Mouse (Mus musculus): Measurements from ENCODE around the gene Sun2. TPM values are rescaled to one million over a fixed set of nuclear protein-coding genes. Genes with fewer than 3 reads are reported as not detected.

Sun2 gene
- polyA plus RNA-seq, 1 experiment from 2014 or later, result 8.6 TPM

DNA sequence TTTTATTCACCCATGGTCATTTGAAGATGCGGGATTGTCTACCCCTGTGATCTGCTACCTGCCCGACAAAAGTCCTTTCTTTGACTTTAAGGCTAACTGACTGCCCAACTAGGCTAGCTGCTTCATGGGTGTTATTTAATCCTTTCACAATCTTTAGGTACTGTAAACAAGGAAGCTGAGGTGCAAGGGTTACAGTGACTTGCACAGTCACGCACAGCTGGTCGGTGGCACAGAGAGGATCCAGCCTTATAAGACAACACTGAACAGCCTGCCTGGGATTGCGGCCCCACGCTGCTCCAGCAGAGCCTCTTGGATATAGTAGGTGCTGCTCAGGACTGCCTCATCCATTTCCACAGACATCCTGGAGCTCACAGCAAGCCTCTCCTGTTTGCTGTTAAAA, 59.2 kb downstream of the Sun2 start:
- 78% methylated on average over 6 of the region's 6 CpGs for WGBS
- no peak for TF ChIP-seq CTCF (IDR thresholded peaks at IDR 0.05; ENCODE audit: low read depth)
- no peak overlapping the region for H3K9ac ChIP-seq
- H3K4me2 ChIP-seq, result no peak overlapping the region
- no peak overlapping the region for H3K4me3 ChIP-seq (ENCODE audit: low read depth, low read length)
- DNase-seq (no peak), ATAC-seq (ENCODE audit: insufficient read depth) (no peak)
- no peaks in the 10 kb centered on the region for H3K27me3 ChIP-seq (ENCODE audit: insufficient read depth, low read length)
- no peak overlapping the region for H3K27ac ChIP-seq (ENCODE audit: low read depth)
- H3K9me3 ChIP-seq (ENCODE audit: low read depth, low read length), result no peaks in the 10 kb centered on the region
- peaks cover 17% of the 10 kb centered on the region for H3K4me1 ChIP-seq (ENCODE audit: insufficient read depth)
- H3K36me3 ChIP-seq (ENCODE audit: insufficient read depth), result peaks cover 13% of the 10 kb centered on the region; the same call in 1 of the 2 replicates

GRCm38 (mm10) chr15:79681973-79682372, 60.4 kb downstream of the Sun2 start:
- DNase-seq (no peak), ATAC-seq (ENCODE audit: insufficient read depth) (no peak)
- Histone ChIP-seq H3K4me1 (ENCODE audit: insufficient read depth) (peaks cover 17% of the 10 kb centered on the region), H3K27ac (ENCODE audit: low read depth) (no peak overlapping the region), H3K27me3 (ENCODE audit: insufficient read depth, low read length) (no peaks in the 10 kb centered on the region), H3K9ac (no peak overlapping the region), H3K4me3 (ENCODE audit: low read depth, low read length) (no peak overlapping the region), H3K9me3 (ENCODE audit: low read depth, low read length) (no peaks in the 10 kb centered on the region), H3K36me3 (ENCODE audit: insufficient read depth) (peaks cover 19% of the 10 kb centered on the region; the same call in 1 of the 2 replicates), H3K4me2 (no peak overlapping the region)
- TF ChIP-seq CTCF (IDR thresholded peaks at IDR 0.05; ENCODE audit: low read depth), result no peak
- 80% methylated on average over 4 of the region's 4 CpGs for WGBS

- peaks cover 54% of the 10 kb centered on the region for H3K36me3 ChIP-seq (ENCODE audit: insufficient read depth)
- H3K4me2 ChIP-seq, result no peak overlapping the region
- WGBS, result 78% methylated on average over 2 of the region's 2 CpGs
Measured at GRCm38 (mm10) chr15:79677936-79678335, 64.4 kb downstream of the Sun2 start.

More at GRCm38 (mm10) chr15:79677936-79678335, 64.4 kb downstream of the Sun2 start:
- Histone ChIP-seq H3K9me3 (ENCODE audit: low read depth, low read length) (no peaks in the 10 kb centered on the region), H3K4me1 (ENCODE audit: insufficient read depth) (no peaks in the 10 kb centered on the region), H3K27ac (ENCODE audit: low read depth) (no peak overlapping the region), H3K4me3 (ENCODE audit: low read depth, low read length) (no peak overlapping the region), H3K9ac (no peak overlapping the region), H3K27me3 (ENCODE audit: insufficient read depth, low read length) (no peaks in the 10 kb centered on the region)
- no peak for TF ChIP-seq CTCF (IDR thresholded peaks at IDR 0.05; ENCODE audit: low read depth)
- DNase-seq (no peak), ATAC-seq (ENCODE audit: insufficient read depth) (no peak)

Other genes with a start within 250 kb of the Sun2 start
- gene Kcnj4, start 237.3 kb downstream of the Sun2 start, polyA plus RNA-seq (2014; fragmentation: Nextera tagmentation; extraction: Ambion mirVana), result not detected in 2 replicates
- gene Kdelr3, start 226.1 kb downstream of the Sun2 start, polyA plus RNA-seq (2014; fragmentation: Nextera tagmentation; extraction: Ambion mirVana), result 60.3 and 68.2 TPM in 2 replicates
- 78.9 and 83.8 TPM in 2 replicates for gene Ddx17, start 195.8 kb downstream of the Sun2 start, polyA plus RNA-seq (2014; fragmentation: Nextera tagmentation; extraction: Ambion mirVana)
- 2.9 and 3.4 TPM in 2 replicates for gene Dmc1, start 137.4 kb downstream of the Sun2 start, polyA plus RNA-seq (2014; fragmentation: Nextera tagmentation; extraction: Ambion mirVana)
- 1.4 and 1.5 TPM in 2 replicates for gene Fam227a, start 83.6 kb downstream of the Sun2 start, polyA plus RNA-seq (2014; fragmentation: Nextera tagmentation; extraction: Ambion mirVana)
- 51.2 and 52.8 TPM in 2 replicates for gene Cby1, start 83.3 kb downstream of the Sun2 start, polyA plus RNA-seq (2014; fragmentation: Nextera tagmentation; extraction: Ambion mirVana)
- gene Tomm22, start 71.7 kb downstream of the Sun2 start, polyA plus RNA-seq (2014; fragmentation: Nextera tagmentation; extraction: Ambion mirVana), result 244 and 245 TPM in 2 replicates
- 15.0 and 15.2 TPM in 2 replicates for gene Josd1, start 54.6 kb downstream of the Sun2 start, polyA plus RNA-seq (2014; fragmentation: Nextera tagmentation; extraction: Ambion mirVana)
- gene Gtpbp1, start 51.7 kb downstream of the Sun2 start, polyA plus RNA-seq (2014; fragmentation: Nextera tagmentation; extraction: Ambion mirVana), result 35.5 and 37.9 TPM in 2 replicates
- 61.0 and 63.8 TPM in 2 replicates for gene Dnal4, start 35.3 kb upstream of the Sun2 start, polyA plus RNA-seq (2014; fragmentation: Nextera tagmentation; extraction: Ambion mirVana)
- gene Nptxr, start 62.2 kb upstream of the Sun2 start, polyA plus RNA-seq (2014; fragmentation: Nextera tagmentation; extraction: Ambion mirVana), result 1.7 and 2.0 TPM in 2 replicates
- not detected in 2 replicates for gene Npcd, start 91.7 kb upstream of the Sun2 start, polyA plus RNA-seq (2014; fragmentation: Nextera tagmentation; extraction: Ambion mirVana)
- gene Cbx6, start 92.2 kb upstream of the Sun2 start, polyA plus RNA-seq (2014; fragmentation: Nextera tagmentation; extraction: Ambion mirVana), result 43.1 and 47.1 TPM in 2 replicates
- gene Apobec3, start 149.1 kb upstream of the Sun2 start, polyA plus RNA-seq (2014; fragmentation: Nextera tagmentation; extraction: Ambion mirVana), result 19.8 and 23.2 TPM in 2 replicates
- 2.3 TPM in 2 replicates for gene Cbx7, start 228.6 kb upstream of the Sun2 start, polyA plus RNA-seq (2014; fragmentation: Nextera tagmentation; extraction: Ambion mirVana)